Mouse (Mus musculus) embryo, embryonic 10 days (tissue): ENCODE measurements around the gene Drg1.
"Not testable (repeated sequence)": the region's sequence is repeated elsewhere in the genome, so short reads cannot be mapped to it uniquely, and the experiment has no call there.

Source experiments
- DNase-seq: peaks from one replicate; pipeline ENCODE4 v3.0.0-alpha.2; 2015; ENCODE audit warnings: low spot score

Gene Drg1

GRCm38 (mm10) chr11:3206783-3207182, 59.4 kb downstream of the Drg1 start:
- DNase-seq: no peak

GRCm38 (mm10) chr11:3205207-3205606, 61.0 kb downstream of the Drg1 start:
- DNase-seq: no peak

GRCm38 (mm10) chr11:3203771-3204170, 62.4 kb downstream of the Drg1 start:
- DNase-seq: no peak

- DNase-seq: peak; percentile 61
Measured at GRCm38 (mm10) chr11:3202781-3203441, 63.3 kb downstream of the Drg1 start.

- peak; percentile 95 for DNase-seq
Measured at GRCm38 (mm10) chr11:3202231-3202701, 63.9 kb downstream of the Drg1 start, which contains the start of gene Eif4enif1. Gene Eif4enif1, plus strand, starts transcription at chr11:3202392.

- no peak for DNase-seq
Measured at GRCm38 (mm10) chr11:3201326-3202230, 64.6 kb downstream of the Drg1 start.

GRCm38 (mm10) chr11:3200636-3201035, 65.6 kb downstream of the Drg1 start:
- DNase-seq: not testable (repeated sequence)

GRCm38 (mm10) chr11:3193363-3193762, 72.9 kb downstream of the Drg1 start, which contains the start of gene Sfi1:
Gene Sfi1, minus strand, starts transcription at chr11:3193463.
- DNase-seq: no peak

GRCm38 (mm10) chr11:3182707-3183106, 83.5 kb downstream of the Drg1 start:
- not testable (repeated sequence) for DNase-seq

- not testable (repeated sequence) for DNase-seq
Measured at GRCm38 (mm10) chr11:3181971-3182370, 84.2 kb downstream of the Drg1 start.

GRCm38 (mm10) chr11:3181250-3181649, 85.0 kb downstream of the Drg1 start:
- peak; percentile 13 for DNase-seq

- not testable (repeated sequence) for DNase-seq
Measured at GRCm38 (mm10) chr11:3180510-3181160, 85.6 kb downstream of the Drg1 start.

GRCm38 (mm10) chr11:3179726-3180092, 86.5 kb downstream of the Drg1 start:
- not testable (repeated sequence) for DNase-seq

GRCm38 (mm10) chr11:3178968-3179725, 87.1 kb downstream of the Drg1 start:
- DNase-seq: peak; percentile 9

GRCm38 (mm10) chr11:3173425-3174318, 92.5 kb downstream of the Drg1 start:
- peak; percentile 16 for DNase-seq

GRCm38 (mm10) chr11:3172526-3172925, 93.7 kb downstream of the Drg1 start:
- DNase-seq: not testable (repeated sequence)

GRCm38 (mm10) chr11:3171931-3172330, 94.3 kb downstream of the Drg1 start:
- DNase-seq: not testable (repeated sequence)

GRCm38 (mm10) chr11:3169042-3169441, 97.2 kb downstream of the Drg1 start:
- DNase-seq: not testable (repeated sequence)

- DNase-seq: not testable (repeated sequence)
Measured at GRCm38 (mm10) chr11:3167571-3168001, 98.6 kb downstream of the Drg1 start.

- not testable (repeated sequence) for DNase-seq
Measured at GRCm38 (mm10) chr11:3167129-3167528, 99.1 kb downstream of the Drg1 start.
